Mouse (Mus musculus) hindbrain, embryonic 12.5 days (tissue): ENCODE measurements around the gene Zfp871. TPM values are rescaled to one million over a fixed set of nuclear protein-coding genes. Genes with fewer than 3 reads are reported as not detected.

Source experiments
- ATAC-seq: fragments of 200-750 bp; cut with Nextera tagmentation; 2 replicates; pipeline ENCODE4 v1.8.0; 2017; ENCODE audit warnings: moderate TSS enrichment; ENCODE audit not compliant: low FRiP score
- H3K27ac ChIP-seq: fragments of 300-500 bp; sonication (generic); 2 replicates; pipeline ENCODE4 v1.5.1; 2016; ENCODE audit warnings: mild to moderate bottlenecking
- H3K27me3 ChIP-seq: fragments of 300-500 bp; sonication (generic); 2 replicates; pipeline ENCODE4 v1.6.1; 2016; ENCODE audit warnings: mild to moderate bottlenecking
- H3K36me3 ChIP-seq: fragments of 300-500 bp; sonication (generic); 2 replicates; pipeline ENCODE4 v1.6.1; 2016; ENCODE audit warnings: mild to moderate bottlenecking
- H3K4me1 ChIP-seq: fragments of 300-500 bp; sonication (generic); 2 replicates; pipeline ENCODE4 v1.6.1; 2016
- H3K4me2 ChIP-seq: fragments of 300-500 bp; sonication (generic); replicated peaks from 2 replicates; pipeline ENCODE4 v1.6.1; 2016; ENCODE audit warnings: mild to moderate bottlenecking
- H3K4me3 ChIP-seq: fragments of 300-500 bp; sonication (generic); 2 replicates; pipeline ENCODE4 v1.5.1; 2016; ENCODE audit warnings: mild to moderate bottlenecking
- H3K9ac ChIP-seq: fragments of 300-500 bp; sonication (generic); 2 replicates; pipeline ENCODE4 v1.6.1; 2016; ENCODE audit warnings: mild to moderate bottlenecking, moderate library complexity
- H3K9me3 ChIP-seq: fragments of 300-500 bp; sonication (generic); replicated peaks from 2 replicates; pipeline ENCODE4 v1.6.1; 2016; ENCODE audit warnings: mild to moderate bottlenecking
- WGBS: fragments of 180-500 bp; shearing (Covaris S2); methylation state at CpG from one replicate; pipeline ENCODE4 v1.1.7; 2016; 5-methylcytosine and 5-hydroxymethylcytosine counted together
- polyA plus RNA-seq: library from polyadenylated mRNA; unstranded; fragments of >200 nt; fragmentation: Nextera tagmentation; extraction: Ambion mirVana; gene quantifications from 2 replicates; pipeline ENCODE4 v1.2.1, GENCODE M21; 2016

Zfp871 gene
- polyA plus RNA-seq, result 47.6 and 49.9 TPM in 2 replicates

DNA sequence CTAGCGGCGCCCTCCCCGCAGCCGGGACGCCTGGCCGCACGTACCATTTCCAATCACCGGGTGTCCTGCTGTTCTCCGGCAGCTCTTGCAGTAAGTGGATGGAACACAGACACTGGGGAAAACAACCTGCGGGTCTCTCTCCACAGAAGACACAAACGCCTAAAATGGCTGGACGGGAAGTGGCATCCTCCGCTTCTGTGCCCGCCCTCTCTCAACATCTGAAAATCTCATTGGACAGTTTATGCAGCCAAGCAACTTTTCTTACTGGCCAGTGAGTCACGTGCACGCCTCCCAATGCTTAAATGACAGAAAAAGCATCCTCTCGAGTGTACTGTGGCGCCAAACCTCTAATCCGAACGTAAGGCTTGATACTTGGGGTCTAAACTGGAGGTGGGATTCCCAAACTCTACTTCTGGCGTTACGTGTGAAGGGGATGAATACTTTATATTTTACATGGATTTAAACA, at the start of gene Zfp871:
Gene Zfp871 (minus strand): TSS at position 194 of the 466 bp plus-strand sequence.
- ATAC-seq, result peak; percentile 96
- Histone ChIP-seq H3K4me1 (peaks cover 24% of the 10 kb centered on the region), H3K27me3 (no peaks in the 10 kb centered on the region), H3K9me3 (0 out of 2 replicates have a peak, but pooled peaks cover 4% of the 10 kb centered on the region), H3K36me3 (peaks cover 19% of the 10 kb centered on the region), H3K27ac (peak within 1 kb of the TSS; percentile 93), H3K4me2 (peak within 1 kb of the TSS; percentile 63), H3K9ac (peak within 1 kb of the TSS; percentile 94), H3K4me3 (peak within 1 kb of the TSS; percentile 89)
- under 1% methylated on average over 22 of the region's 22 CpGs for WGBS

DNA sequence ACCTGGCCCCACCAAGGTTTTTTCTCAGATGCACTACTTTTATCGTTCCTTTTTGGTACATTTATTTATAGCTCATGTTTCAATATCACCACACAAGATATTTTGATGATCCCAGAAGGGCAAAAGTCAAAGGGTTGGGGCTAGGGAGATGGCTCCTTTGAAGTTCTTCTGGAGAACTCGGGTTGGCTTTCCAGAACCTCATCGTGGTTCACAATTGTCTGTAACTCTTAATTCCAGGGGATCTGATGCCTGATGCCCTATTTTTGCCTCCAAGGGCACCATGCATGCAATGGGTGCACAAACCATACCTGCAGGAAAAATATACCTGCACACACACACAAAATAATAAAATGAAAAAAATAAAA, 42.3 kb upstream of the Zfp871 start:
- H3K4me1 ChIP-seq, result peaks cover 13% of the 10 kb centered on the region
- ATAC-seq, result no peak; the same call in 1 of the 2 replicates
- peak overlapping the region; percentile 91; the same call in 1 of the 2 replicates for H3K9ac ChIP-seq
- peak overlapping the region; percentile 17; the same call in 1 of the 2 replicates for H3K27ac ChIP-seq
- no peaks in the 10 kb centered on the region for H3K27me3 ChIP-seq
- H3K9me3 ChIP-seq, result no peaks in the 10 kb centered on the region
- WGBS, result 34% methylated on average over 3 of the region's 3 CpGs
- H3K4me3 ChIP-seq, result peak overlapping the region; percentile 78
- H3K4me2 ChIP-seq, result peak overlapping the region; percentile 77
- peaks cover 14% of the 10 kb centered on the region for H3K36me3 ChIP-seq

- peak; percentile 99 for ATAC-seq
- H3K36me3 ChIP-seq, result peaks cover 20% of the 10 kb centered on the region
- no peaks in the 10 kb centered on the region for H3K9me3 ChIP-seq
- peak within 1 kb of the TSS; percentile 91 for H3K9ac ChIP-seq
- H3K27ac ChIP-seq, result peak within 1 kb of the TSS; percentile 75
- no peaks in the 10 kb centered on the region for H3K27me3 ChIP-seq
- peak within 1 kb of the TSS; percentile 77 for H3K4me2 ChIP-seq
- WGBS, result 2% methylated on average over 35 of the region's 35 CpGs
- peak within 1 kb of the TSS; percentile 78 for H3K4me3 ChIP-seq
- H3K4me1 ChIP-seq, result peaks cover 13% of the 10 kb centered on the region
Measured at GRCm38 (mm10) chr17:32829540-32830417, 41.7 kb upstream of the Zfp871 start, which contains the start of gene Zfp799. TSS of gene Zfp799 (minus strand) at chr17:32830261.

DNA sequence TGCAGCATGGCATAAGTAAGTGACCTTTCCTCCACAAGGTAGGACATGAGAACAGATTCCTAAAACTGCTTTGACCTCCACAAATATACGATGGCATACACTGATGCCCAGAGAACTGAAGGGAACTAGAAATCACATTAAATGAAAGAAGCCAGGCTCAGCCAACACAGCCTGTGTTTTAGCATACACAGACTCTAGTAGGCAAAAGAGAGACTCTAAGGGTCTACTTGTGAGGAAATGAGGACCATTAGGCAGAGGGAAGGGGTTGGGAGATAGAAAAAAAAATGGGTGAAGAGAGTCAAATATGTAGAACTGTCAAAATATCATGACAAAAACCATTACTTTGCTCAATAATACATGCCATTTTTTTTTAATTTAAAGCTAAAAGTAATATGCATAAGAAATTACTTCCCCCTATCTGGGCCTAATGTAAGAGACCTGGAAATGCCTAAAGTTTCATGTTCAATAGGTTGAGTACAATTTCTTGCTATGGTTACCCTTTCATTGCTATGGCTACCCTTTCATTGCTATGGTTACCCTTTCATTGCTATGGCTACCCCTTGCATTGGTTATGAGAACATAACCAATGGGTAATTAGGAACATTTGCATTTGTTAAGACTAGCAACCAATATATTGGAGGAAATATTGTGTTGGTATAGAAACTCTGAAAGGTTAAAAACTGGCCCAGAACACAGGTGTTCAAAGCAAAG, 28.1 kb upstream of the Zfp871 start:
- Histone ChIP-seq H3K9ac (no peak overlapping the region), H3K36me3 (peaks cover 45% of the 10 kb centered on the region), H3K9me3 (no peaks in the 10 kb centered on the region), H3K27ac (no peak overlapping the region), H3K4me1 (peaks cover 10% of the 10 kb centered on the region; the same call in 1 of the 2 replicates), H3K4me3 (no peak overlapping the region), H3K4me2 (no peak overlapping the region), H3K27me3 (no peaks in the 10 kb centered on the region)
- WGBS, result 86% methylated on average over 1 of the region's 1 CpGs
- ATAC-seq, result peak; percentile 54; the same call in 1 of the 2 replicates

DNA sequence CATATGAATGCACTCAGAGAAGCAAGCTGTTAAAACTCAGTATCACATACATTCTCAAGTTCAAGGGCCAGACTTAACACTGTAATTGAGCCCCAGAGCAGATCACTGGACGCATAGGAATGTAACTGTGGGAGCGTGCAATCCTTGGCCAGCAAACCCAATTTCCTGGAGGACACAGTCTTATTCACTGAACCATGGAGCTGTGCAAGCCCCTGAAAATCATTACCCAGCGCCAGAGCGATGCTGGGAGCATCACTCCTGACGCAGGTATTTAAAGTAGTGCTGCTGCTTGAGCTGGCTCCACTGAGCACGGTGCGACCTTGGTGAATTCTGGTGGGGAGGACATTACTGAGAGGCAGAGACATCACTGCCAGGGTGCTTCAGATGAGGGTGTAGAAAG, 26.0 kb upstream of the Zfp871 start:
- WGBS, result 80% methylated on average over 7 of the region's 7 CpGs
- Histone ChIP-seq H3K9ac (no peak overlapping the region), H3K36me3 (peaks cover 27% of the 10 kb centered on the region), H3K4me3 (no peak overlapping the region), H3K4me1 (peaks cover 16% of the 10 kb centered on the region; the same call in 1 of the 2 replicates), H3K27ac (no peak overlapping the region), H3K4me2 (no peak overlapping the region), H3K9me3 (no peaks in the 10 kb centered on the region), H3K27me3 (no peaks in the 10 kb centered on the region)
- ATAC-seq, result no peak

DNA sequence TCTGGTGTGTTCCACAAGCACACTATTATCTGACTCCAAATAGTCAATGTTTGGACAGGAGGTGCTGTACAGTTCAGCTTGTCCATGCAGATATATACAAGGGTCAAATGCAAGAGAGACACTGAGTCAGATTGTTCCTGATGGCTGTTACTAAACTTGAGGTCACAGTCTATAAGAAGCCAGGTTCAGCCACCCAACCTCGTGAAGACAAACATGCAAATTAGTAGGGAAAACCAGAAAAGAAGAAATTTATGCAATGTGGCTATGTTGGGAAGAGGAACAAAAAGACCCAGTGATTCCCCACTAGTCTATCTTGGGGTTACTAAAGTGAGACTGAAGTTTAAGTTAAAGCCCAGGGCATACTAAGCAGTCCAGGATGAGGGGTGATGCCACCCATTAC, 22.6 kb upstream of the Zfp871 start:
- Histone ChIP-seq H3K27me3 (no peaks in the 10 kb centered on the region), H3K4me2 (peak overlapping the region; percentile 68), H3K27ac (peak overlapping the region; percentile 96; the same call in 1 of the 2 replicates), H3K4me1 (peaks cover 30% of the 10 kb centered on the region), H3K4me3 (no peak overlapping the region; the same call in 1 of the 2 replicates), H3K36me3 (peaks cover 8% of the 10 kb centered on the region; the same call in 1 of the 2 replicates), H3K9me3 (no peaks in the 10 kb centered on the region), H3K9ac (peak overlapping the region; percentile 83; the same call in 1 of the 2 replicates)
- no peak for ATAC-seq
- WGBS, result 29% methylated on average over 1 of the region's 1 CpGs

DNA sequence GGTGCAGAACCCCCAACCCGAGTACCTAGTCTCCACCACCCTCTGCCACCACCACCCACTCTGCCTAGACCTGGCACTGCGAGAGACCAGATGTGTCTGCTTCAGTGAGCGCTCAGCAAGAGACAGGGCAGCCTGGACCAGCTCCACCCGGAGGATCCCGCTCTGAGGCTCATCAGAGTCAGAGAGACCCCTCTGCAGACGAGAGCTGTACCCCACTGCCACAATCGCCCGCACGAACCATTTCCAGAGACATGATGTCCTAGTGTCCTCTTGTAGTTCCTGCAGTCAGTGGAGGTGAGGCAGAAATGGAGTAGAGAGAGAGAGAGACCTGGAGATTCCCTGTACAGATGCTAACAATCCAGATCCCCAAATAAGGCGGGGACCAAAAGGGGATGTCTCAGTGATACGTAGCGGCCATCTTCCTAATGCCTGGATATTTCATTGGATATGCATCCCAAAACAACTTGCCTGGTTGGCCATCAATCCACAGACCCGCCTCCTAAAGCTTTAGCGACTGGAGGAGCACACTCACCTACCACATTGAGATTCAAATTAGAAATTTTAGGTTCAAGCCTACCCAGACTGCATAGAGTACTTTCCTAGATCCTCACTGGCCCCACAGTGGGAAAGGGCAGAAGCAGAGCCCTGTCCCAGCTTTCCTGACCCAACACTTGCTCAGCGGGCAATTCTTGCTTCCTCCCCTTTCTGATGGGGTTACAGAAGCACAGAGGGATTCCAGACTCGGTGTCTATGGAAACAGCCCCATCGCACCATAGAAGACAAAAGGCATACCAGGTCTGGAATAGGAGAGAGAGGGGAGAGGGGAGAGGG, 21.7 kb upstream of the Zfp871 start, which contains the start of gene Zfp811:
Gene Zfp811 (minus strand): TSS at position 388 of the 831 bp plus-strand sequence.
- ATAC-seq, result peak; percentile 92
- under 1% methylated on average over 16 of the region's 17 CpGs for WGBS

DNA sequence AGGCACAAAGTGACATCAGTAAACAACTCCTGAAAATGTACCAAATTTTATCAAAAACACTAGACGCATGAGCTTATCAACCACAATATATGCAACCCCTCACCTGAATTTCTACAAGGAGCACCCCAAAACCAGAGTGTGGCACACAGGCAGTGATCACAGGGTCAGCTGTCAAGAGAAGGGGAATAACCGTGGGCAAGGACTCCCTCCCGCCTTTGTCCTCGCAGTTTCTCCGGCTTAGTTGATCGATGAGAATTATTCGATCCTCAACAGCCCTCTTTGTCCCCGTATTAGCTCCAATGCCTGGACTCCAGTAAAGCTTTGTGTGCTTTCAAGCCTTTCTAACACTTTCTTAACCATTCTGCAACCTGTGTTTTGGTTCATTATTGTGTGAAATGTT, 20.8 kb upstream of the Zfp871 start:
- WGBS, result 6% methylated on average over 8 of the region's 8 CpGs
- H3K27me3 ChIP-seq, result no peaks in the 10 kb centered on the region
- peak overlapping the region; percentile 68 for H3K4me2 ChIP-seq
- peak overlapping the region; percentile 83 for H3K9ac ChIP-seq
- H3K9me3 ChIP-seq, result no peaks in the 10 kb centered on the region
- ATAC-seq, result no peak
- peaks cover 4% of the 10 kb centered on the region for H3K36me3 ChIP-seq
- H3K4me1 ChIP-seq, result peaks cover 32% of the 10 kb centered on the region
- H3K4me3 ChIP-seq, result peak overlapping the region; percentile 67
- H3K27ac ChIP-seq, result peak overlapping the region; percentile 96

More for the DNA sequence above, 21.7 kb upstream of the Zfp871 start, which contains the start of gene Zfp811:
- Histone ChIP-seq H3K27me3 (no peaks in the 10 kb centered on the region), H3K9ac (peak within 1 kb of the TSS; percentile 83), H3K4me1 (peaks cover 32% of the 10 kb centered on the region), H3K27ac (peak within 1 kb of the TSS; percentile 96), H3K9me3 (no peaks in the 10 kb centered on the region), H3K4me2 (peak within 1 kb of the TSS; percentile 68), H3K36me3 (peaks cover 3% of the 10 kb centered on the region; the same call in 1 of the 2 replicates), H3K4me3 (peak within 1 kb of the TSS; percentile 67)

GRCm38 (mm10) chr17:32789244-32789643, 1.2 kb upstream of the Zfp871 start:
- no peak overlapping the region for H3K9ac ChIP-seq
- H3K9me3 ChIP-seq, result no peaks in the 10 kb centered on the region
- peaks cover 24% of the 10 kb centered on the region for H3K4me1 ChIP-seq
- no peak overlapping the region for H3K4me3 ChIP-seq
- no peaks in the 10 kb centered on the region for H3K27me3 ChIP-seq
- ATAC-seq, result no peak
- WGBS, result 78% methylated on average over 8 of the region's 8 CpGs
- H3K36me3 ChIP-seq, result peaks cover 8% of the 10 kb centered on the region
- no peak overlapping the region for H3K27ac ChIP-seq
- peak overlapping the region; percentile 63 for H3K4me2 ChIP-seq

- Histone ChIP-seq H3K36me3 (peaks cover 15% of the 10 kb centered on the region), H3K4me3 (peak overlapping the region; percentile 89), H3K9me3 (0 out of 2 replicates have a peak, but pooled peaks cover 1% of the 10 kb centered on the region), H3K4me1 (peaks cover 24% of the 10 kb centered on the region), H3K9ac (peak overlapping the region; percentile 48), H3K27me3 (no peaks in the 10 kb centered on the region), H3K4me2 (peak overlapping the region; percentile 63), H3K27ac (no peak overlapping the region)
- WGBS, result 15% methylated on average over 9 of the region's 9 CpGs
- ATAC-seq, result no peak
Measured at GRCm38 (mm10) chr17:32788576-32788975, 489 bp upstream of the Zfp871 start.

DNA sequence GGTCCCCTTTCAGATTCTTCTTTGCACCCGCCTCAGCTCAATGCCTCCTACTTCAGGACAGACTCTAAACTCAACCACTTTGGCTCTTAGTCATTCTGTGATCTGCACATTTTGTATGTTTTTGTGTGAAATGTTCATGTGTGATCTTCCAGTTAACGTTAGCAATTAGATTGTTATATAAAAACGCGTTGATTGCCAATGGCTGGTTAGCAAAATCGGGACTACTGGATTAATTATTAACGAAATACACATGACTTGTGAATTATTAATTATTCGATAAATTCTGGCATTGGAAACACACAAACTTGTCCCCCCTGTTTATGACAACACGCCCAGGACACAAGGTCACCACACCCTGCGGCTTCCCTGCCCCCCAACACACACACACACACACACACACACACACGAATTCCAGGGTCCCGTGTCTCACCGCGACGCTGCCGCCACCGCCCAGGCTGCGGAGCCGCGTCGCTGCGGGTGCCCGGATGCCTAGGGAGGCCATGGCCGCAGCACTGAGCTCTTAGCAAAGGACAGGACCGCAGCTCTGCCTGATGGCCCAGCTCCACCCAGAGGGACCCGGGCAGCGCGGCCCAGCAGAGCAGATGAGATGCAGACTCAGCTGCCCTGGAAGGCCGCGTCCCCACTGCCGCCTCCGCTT, 522 bp downstream of the Zfp871 start:
- Histone ChIP-seq H3K9me3 (0 out of 2 replicates have a peak, but pooled peaks cover 4% of the 10 kb centered on the region), H3K4me1 (peaks cover 24% of the 10 kb centered on the region), H3K27me3 (no peaks in the 10 kb centered on the region), H3K9ac (peak overlapping the region; percentile 94), H3K36me3 (peaks cover 20% of the 10 kb centered on the region), H3K4me3 (peak overlapping the region; percentile 89), H3K27ac (peak overlapping the region; percentile 93), H3K4me2 (peak overlapping the region; percentile 63)
- ATAC-seq, result peak; percentile 93
- under 1% methylated on average over 31 of the region's 31 CpGs for WGBS
